Mouse (Mus musculus): ENCODE measurements around the gene Tpsg1. TPM values are rescaled to one million over a fixed set of nuclear protein-coding genes. Genes with fewer than 3 reads are reported as not detected.

Gene Tpsg1
- polyA plus RNA-seq, 1 experiment, result not detected

DNA sequence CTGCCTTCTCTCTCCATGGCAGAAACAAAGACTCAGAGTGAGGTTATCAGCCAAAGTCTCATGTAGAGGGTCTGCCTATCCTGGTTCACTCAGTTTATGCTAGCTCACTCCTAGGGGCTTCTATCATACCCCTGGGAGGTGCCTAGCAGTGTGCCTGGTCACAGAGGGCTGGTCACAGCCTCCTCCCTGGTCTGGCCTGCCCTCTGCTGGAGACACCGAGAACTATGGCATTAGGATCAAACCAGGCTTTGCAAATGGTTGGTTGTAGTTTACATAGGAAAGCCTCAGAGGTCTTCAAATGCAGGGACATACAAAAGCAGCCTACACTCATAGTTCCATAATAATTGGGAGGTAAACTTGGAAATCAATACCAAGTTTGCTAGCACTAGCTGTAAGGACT is 5.3 kb upstream of the Tpsg1 start:
- no peak overlapping the region for H3K27ac ChIP-seq (ENCODE audit: insufficient read depth, low read depth, low read length)
- no peak overlapping the region for H3K4me3 ChIP-seq (ENCODE audit: insufficient read depth, low read depth, low read length)
- H3K4me1 ChIP-seq (ENCODE audit: control insufficient read depth, insufficient read depth, low read length), result no peaks in the 10 kb centered on the region
- 5% methylated on average over 1 of the region's 1 CpGs for WGBS
- TF ChIP-seq POLR2A (IDR thresholded peaks at IDR 0.05; ENCODE audit: insufficient read depth, low read depth, low read length) (no peak), CTCF (IDR thresholded peaks at IDR 0.05; ENCODE audit: insufficient read depth, low read depth, low read length) (peak; percentile 47; the same call in 1 of the 2 replicates)

DNA sequence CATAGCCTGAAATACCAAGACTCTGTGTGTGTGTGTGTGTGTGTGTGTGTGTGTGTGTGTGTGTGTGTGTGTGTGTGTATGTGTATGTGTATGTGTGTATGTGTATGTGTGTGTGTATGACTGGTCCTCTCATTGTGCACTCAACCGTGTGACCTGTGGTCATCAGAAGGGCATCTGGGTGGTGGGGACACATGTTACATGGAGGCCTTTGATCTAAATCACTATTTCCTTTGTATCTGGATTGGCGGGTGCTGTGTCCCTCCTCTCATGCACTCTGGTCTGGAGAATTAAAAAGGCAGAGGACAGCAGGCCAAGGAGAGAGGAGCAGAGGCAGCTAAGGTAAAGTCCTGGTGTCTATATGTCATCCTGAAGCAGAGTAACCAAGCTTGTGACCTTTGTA is 3.1 kb upstream of the Tpsg1 start, which contains the start of gene Tpsb2:
TSS of gene Tpsb2 (plus strand) at position 301 of the 400 bp plus-strand sequence.
- no peak within 1 kb of the TSS for H3K4me3 ChIP-seq (ENCODE audit: insufficient read depth, low read depth, low read length)
- H3K4me1 ChIP-seq (ENCODE audit: control insufficient read depth, insufficient read depth, low read length), result no peaks in the 10 kb centered on the region
- no peak for TF ChIP-seq POLR2A (IDR thresholded peaks at IDR 0.05; ENCODE audit: insufficient read depth, low read depth, low read length)
- no peak for TF ChIP-seq CTCF (IDR thresholded peaks at IDR 0.05; ENCODE audit: insufficient read depth, low read depth, low read length)
- H3K27ac ChIP-seq (ENCODE audit: insufficient read depth, low read depth, low read length), result no peak within 1 kb of the TSS
- WGBS, result 76% methylated on average over 2 of the region's 2 CpGs

DNA sequence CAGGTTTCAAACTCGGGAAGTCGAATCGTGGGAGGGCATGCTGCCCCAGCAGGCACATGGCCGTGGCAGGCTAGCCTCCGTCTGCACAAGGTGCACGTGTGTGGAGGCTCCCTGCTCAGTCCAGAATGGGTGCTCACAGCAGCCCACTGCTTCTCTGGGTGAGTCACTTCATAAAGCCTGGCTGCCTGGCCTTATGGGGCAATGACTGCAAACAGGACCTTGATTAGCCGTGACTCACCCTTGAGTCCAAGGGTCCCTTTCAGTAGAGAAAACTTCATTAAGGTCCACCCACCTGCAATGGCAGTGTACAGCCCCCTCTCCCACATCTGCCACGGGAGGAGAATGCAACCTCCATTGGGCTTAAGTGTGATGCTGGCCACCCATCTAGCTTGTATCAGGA is 3.4 kb downstream of the Tpsg1 start:
- no peak overlapping the region for H3K27ac ChIP-seq (ENCODE audit: insufficient read depth, low read depth, low read length)
- 51% methylated on average over 8 of the region's 8 CpGs for WGBS
- H3K4me3 ChIP-seq (ENCODE audit: insufficient read depth, low read depth, low read length), result no peak overlapping the region
- TF ChIP-seq POLR2A (IDR thresholded peaks at IDR 0.05; ENCODE audit: insufficient read depth, low read depth, low read length) (no peak), CTCF (IDR thresholded peaks at IDR 0.05; ENCODE audit: insufficient read depth, low read depth, low read length) (no peak)
- peaks cover 18% of the 10 kb centered on the region for H3K4me1 ChIP-seq (ENCODE audit: control insufficient read depth, insufficient read depth, low read length)

- Histone ChIP-seq H3K4me3 (ENCODE audit: insufficient read depth, low read depth, low read length) (no peak overlapping the region), H3K27ac (ENCODE audit: insufficient read depth, low read depth, low read length) (no peak overlapping the region), H3K4me1 (ENCODE audit: control insufficient read depth, insufficient read depth, low read length) (peaks cover 18% of the 10 kb centered on the region)
- WGBS, result 46% methylated on average over 9 of the region's 9 CpGs
- TF ChIP-seq POLR2A (IDR thresholded peaks at IDR 0.05; ENCODE audit: insufficient read depth, low read depth, low read length) (no peak), CTCF (IDR thresholded peaks at IDR 0.05; ENCODE audit: insufficient read depth, low read depth, low read length) (no peak)
Observed at GRCm38 (mm10) chr17:25374011-25374410, 4.9 kb downstream of the Tpsg1 start.

GRCm38 (mm10) chr17:25394526-25394925 is 25.5 kb downstream of the Tpsg1 start:
- TF ChIP-seq CTCF (IDR thresholded peaks at IDR 0.05; ENCODE audit: insufficient read depth, low read depth, low read length) (no peak), POLR2A (IDR thresholded peaks at IDR 0.05; ENCODE audit: insufficient read depth, low read depth, low read length) (no peak)
- WGBS, result 90% methylated on average over 4 of the region's 4 CpGs
- Histone ChIP-seq H3K27ac (ENCODE audit: insufficient read depth, low read depth, low read length) (no peak overlapping the region), H3K4me1 (ENCODE audit: control insufficient read depth, insufficient read depth, low read length) (peaks cover 18% of the 10 kb centered on the region), H3K4me3 (ENCODE audit: insufficient read depth, low read depth, low read length) (no peak overlapping the region)

DNA sequence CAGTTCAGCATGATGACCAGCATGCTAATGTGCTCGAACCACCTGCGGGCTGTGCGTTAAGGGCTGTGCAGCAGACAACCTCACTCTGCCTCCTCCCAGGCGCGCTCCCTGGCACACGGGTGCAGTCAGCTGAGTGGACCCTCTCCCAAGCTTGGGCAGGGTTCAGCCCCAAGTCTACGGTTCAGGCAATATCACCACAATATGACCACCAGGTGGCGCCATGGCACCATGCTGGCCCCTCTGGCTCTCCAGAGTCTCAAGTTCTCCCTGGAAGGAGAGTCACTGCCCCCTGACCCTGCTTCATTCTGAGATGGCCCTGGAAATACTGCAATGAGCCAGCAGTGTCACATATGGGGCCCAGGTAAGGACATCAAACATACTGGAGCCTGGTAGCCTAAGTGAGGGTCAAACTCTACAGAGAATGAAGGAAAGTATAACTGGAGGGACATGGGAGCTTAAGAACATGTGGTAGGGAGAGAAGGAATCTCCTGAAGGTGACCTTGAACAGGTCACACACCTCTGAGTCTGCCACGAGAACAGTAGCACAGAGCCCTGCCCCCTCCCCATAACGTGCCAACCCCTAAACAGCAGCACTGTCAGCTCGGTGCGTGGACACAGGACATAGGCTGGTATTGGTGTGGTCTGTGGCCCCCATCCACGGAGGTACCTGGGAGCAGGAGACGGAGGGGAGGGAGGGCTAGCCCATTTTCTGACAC is 28.9 kb downstream of the Tpsg1 start:
- Histone ChIP-seq H3K27ac (ENCODE audit: insufficient read depth, low read depth, low read length) (no peak overlapping the region), H3K4me3 (ENCODE audit: insufficient read depth, low read depth, low read length) (no peak overlapping the region), H3K4me1 (ENCODE audit: control insufficient read depth, insufficient read depth, low read length) (peaks cover 38% of the 10 kb centered on the region)
- TF ChIP-seq CTCF (IDR thresholded peaks at IDR 0.05; ENCODE audit: insufficient read depth, low read depth, low read length) (peak; percentile 96), POLR2A (IDR thresholded peaks at IDR 0.05; ENCODE audit: insufficient read depth, low read depth, low read length) (no peak)
- WGBS, result 20% methylated on average over 14 of the region's 14 CpGs

DNA sequence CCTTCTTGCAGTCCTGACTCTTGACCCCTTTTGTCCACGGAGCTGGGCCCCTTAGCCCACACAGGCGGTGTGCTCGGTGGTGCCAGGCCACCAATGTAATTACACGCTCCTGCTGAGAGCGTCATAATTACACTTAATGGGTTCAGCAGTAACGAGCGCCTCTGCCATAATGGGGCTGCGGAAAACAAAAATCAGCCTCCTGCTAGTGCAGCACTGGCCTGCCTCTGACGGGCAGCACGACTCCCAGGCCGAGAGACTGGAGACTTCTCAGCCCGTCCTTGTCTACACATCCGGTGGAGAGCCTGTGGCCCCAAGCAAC is 29.4 kb downstream of the Tpsg1 start:
- H3K4me1 ChIP-seq (ENCODE audit: control insufficient read depth, insufficient read depth, low read length), result peaks cover 38% of the 10 kb centered on the region
- no peak overlapping the region for H3K27ac ChIP-seq (ENCODE audit: insufficient read depth, low read depth, low read length)
- 22% methylated on average over 13 of the region's 13 CpGs for WGBS
- no peak overlapping the region for H3K4me3 ChIP-seq (ENCODE audit: insufficient read depth, low read depth, low read length)
- TF ChIP-seq CTCF (IDR thresholded peaks at IDR 0.05; ENCODE audit: insufficient read depth, low read depth, low read length) (no peak), POLR2A (IDR thresholded peaks at IDR 0.05; ENCODE audit: insufficient read depth, low read depth, low read length) (no peak)

GRCm38 (mm10) chr17:25400443-25400842 is 31.4 kb downstream of the Tpsg1 start:
- peaks cover 58% of the 10 kb centered on the region for H3K4me1 ChIP-seq (ENCODE audit: control insufficient read depth, insufficient read depth, low read length)
- WGBS, result 70% methylated on average over 7 of the region's 7 CpGs
- no peak overlapping the region for H3K27ac ChIP-seq (ENCODE audit: insufficient read depth, low read depth, low read length)
- TF ChIP-seq POLR2A (IDR thresholded peaks at IDR 0.05; ENCODE audit: insufficient read depth, low read depth, low read length) (no peak), CTCF (IDR thresholded peaks at IDR 0.05; ENCODE audit: insufficient read depth, low read depth, low read length) (no peak)
- H3K4me3 ChIP-seq (ENCODE audit: insufficient read depth, low read depth, low read length), result no peak overlapping the region

DNA sequence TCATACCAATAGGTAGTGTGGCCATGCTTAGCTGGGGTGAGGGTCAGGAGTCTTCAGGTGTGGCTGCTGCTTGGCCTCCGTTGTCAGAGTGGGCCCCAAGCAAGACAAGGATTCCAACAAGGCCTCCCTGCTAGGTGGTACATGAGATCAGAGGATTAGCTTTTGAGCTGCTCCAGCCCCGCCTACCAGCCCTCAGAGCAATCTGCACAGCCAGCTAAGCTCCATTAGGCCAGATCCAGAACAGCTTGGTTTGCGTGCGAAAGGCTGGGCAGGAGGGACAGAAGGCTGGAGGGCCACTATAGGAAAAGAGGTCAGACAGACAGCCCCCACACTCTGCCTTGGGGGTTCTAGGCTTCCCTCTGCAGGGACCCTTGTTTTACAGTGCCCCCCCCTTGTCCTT is 32.4 kb downstream of the Tpsg1 start:
- Histone ChIP-seq H3K27ac (ENCODE audit: insufficient read depth, low read depth, low read length) (no peak overlapping the region), H3K4me1 (ENCODE audit: control insufficient read depth, insufficient read depth, low read length) (peaks cover 67% of the 10 kb centered on the region), H3K4me3 (ENCODE audit: insufficient read depth, low read depth, low read length) (no peak overlapping the region)
- TF ChIP-seq POLR2A (IDR thresholded peaks at IDR 0.05; ENCODE audit: insufficient read depth, low read depth, low read length) (no peak), CTCF (IDR thresholded peaks at IDR 0.05; ENCODE audit: insufficient read depth, low read depth, low read length) (no peak)
- WGBS, result 69% methylated on average over 4 of the region's 4 CpGs
